Mouse (Mus musculus) WW6 (cell line): ENCODE data around the gene Tmem181a.
A peak's percentile ranks its signal among the peaks of the same experiment; 100 is the strongest.
"Not testable (repeated sequence)": the region's sequence is repeated elsewhere in the genome, so short reads cannot be mapped to it uniquely, and the experiment has no call there.

ENCODE experiments used
- DNase-seq: peaks from one replicate; pipeline ENCODE4 v3.0.0-alpha.2; 2013; ENCODE audit warnings: low read depth, low spot score

Tmem181a gene

GRCm38 (mm10) chr17:6305656-6306270 is 49.1 kb downstream of the Tmem181a start:
- not testable (repeated sequence) for DNase-seq

- DNase-seq: not testable (repeated sequence)
Observed at GRCm38 (mm10) chr17:6306503-6306902, 49.8 kb downstream of the Tmem181a start.

GRCm38 (mm10) chr17:6311716-6312115 is 55.1 kb downstream of the Tmem181a start:
- DNase-seq: not testable (repeated sequence)

- peak; percentile 4 for DNase-seq
Observed at GRCm38 (mm10) chr17:6312755-6313154, 56.1 kb downstream of the Tmem181a start.

- not testable (repeated sequence) for DNase-seq
Observed at GRCm38 (mm10) chr17:6314493-6314892, 57.8 kb downstream of the Tmem181a start.

GRCm38 (mm10) chr17:6315706-6316105 is 59.0 kb downstream of the Tmem181a start:
- DNase-seq: not testable (repeated sequence)

GRCm38 (mm10) chr17:6316379-6317126 is 59.9 kb downstream of the Tmem181a start:
- not testable (repeated sequence) for DNase-seq

- peak; percentile 88 for DNase-seq
Observed at GRCm38 (mm10) chr17:6317339-6317985, 60.8 kb downstream of the Tmem181a start, which contains the start of gene Dynlt1a. Dynlt1a (minus strand) TSS chr17:6317500.

GRCm38 (mm10) chr17:6321081-6321777 is 64.6 kb downstream of the Tmem181a start:
- DNase-seq: not testable (repeated sequence)

GRCm38 (mm10) chr17:6321778-6322101 is 65.1 kb downstream of the Tmem181a start:
- not testable (repeated sequence) for DNase-seq

- DNase-seq: not testable (repeated sequence)
Observed at GRCm38 (mm10) chr17:6325021-6325420, 68.4 kb downstream of the Tmem181a start.

- not testable (repeated sequence) for DNase-seq
Observed at GRCm38 (mm10) chr17:6325543-6325942, 68.9 kb downstream of the Tmem181a start.

- not testable (repeated sequence) for DNase-seq
Observed at GRCm38 (mm10) chr17:6327554-6327953, 70.9 kb downstream of the Tmem181a start.

- DNase-seq: not testable (repeated sequence)
Observed at GRCm38 (mm10) chr17:6328997-6329396, 72.3 kb downstream of the Tmem181a start.

GRCm38 (mm10) chr17:6342606-6343294 is 86.1 kb downstream of the Tmem181a start:
- not testable (repeated sequence) for DNase-seq

GRCm38 (mm10) chr17:6355256-6355655 is 98.6 kb downstream of the Tmem181a start:
- not testable (repeated sequence) for DNase-seq
